Mouse (Mus musculus): ENCODE data around the gene Wbp2nl. TPM values are rescaled to one million over a fixed set of nuclear protein-coding genes. Genes with fewer than 3 reads are reported as not detected.

The Wbp2nl gene
- total RNA-seq, 4 experiments from 2014 or later = not detected

- DNase-seq (ENCODE audit: low spot score in 2 of 2) = no peak
Measured at GRCm38 (mm10) chr15:82317839-82318238, 19.1 kb downstream of the Wbp2nl start.

- DNase-seq (ENCODE audit: low spot score in 2 of 2) = no peak
Measured at GRCm38 (mm10) chr15:82319613-82320012, 20.9 kb downstream of the Wbp2nl start.

- DNase-seq (ENCODE audit: low spot score in 2 of 2) = no peak
Measured at GRCm38 (mm10) chr15:82322195-82322594, 23.4 kb downstream of the Wbp2nl start.

DNA sequence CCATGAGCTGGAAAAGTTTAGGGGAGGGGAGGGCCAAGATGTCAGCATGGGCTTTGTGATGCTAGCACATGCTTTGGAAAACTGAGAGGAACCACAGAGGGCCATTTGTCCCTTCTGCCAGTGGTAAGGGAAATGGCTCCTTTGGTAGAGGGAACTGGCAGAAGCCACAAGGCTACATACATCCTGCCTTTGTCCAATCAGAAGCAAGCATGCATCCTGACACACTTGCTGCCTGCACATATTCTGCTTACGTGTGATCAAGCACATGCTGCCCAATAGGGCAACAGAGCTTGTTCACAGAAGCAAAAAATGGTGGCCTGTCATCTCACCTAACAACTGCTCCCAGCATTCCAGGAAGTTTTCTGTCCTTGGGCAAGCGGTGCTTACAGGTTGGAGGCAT, 26.6 kb downstream of the Wbp2nl start:
- no peak for DNase-seq (ENCODE audit: low spot score in 2 of 2)

- no peak for DNase-seq (ENCODE audit: low spot score in 2 of 2)
Measured at GRCm38 (mm10) chr15:82335194-82335593, 36.4 kb downstream of the Wbp2nl start.

- DNase-seq (ENCODE audit: low spot score in 2 of 2) = no peak
Measured at GRCm38 (mm10) chr15:82336629-82337028, 37.9 kb downstream of the Wbp2nl start.

DNA sequence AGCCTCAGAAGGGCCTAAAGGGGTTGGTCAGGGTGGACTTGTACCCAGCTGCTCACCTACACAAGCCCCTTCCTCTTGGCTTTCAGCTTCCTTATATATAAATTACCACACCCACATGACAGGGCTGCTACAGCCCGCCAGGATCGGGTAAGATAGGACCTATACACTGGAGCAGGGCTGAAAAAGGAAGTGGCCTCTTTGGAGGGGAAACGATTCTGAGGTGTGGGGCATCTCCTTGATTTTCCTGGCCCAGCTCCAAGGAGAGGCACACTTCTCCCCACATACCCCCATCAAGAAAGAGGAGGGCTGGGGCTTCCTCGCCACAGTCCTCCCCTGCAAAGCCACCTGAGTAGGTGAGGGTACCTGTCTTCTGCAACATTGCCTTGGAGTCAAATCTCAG, 39.1 kb downstream of the Wbp2nl start:
- DNase-seq (ENCODE audit: low spot score in 2 of 2) = no peak

DNA sequence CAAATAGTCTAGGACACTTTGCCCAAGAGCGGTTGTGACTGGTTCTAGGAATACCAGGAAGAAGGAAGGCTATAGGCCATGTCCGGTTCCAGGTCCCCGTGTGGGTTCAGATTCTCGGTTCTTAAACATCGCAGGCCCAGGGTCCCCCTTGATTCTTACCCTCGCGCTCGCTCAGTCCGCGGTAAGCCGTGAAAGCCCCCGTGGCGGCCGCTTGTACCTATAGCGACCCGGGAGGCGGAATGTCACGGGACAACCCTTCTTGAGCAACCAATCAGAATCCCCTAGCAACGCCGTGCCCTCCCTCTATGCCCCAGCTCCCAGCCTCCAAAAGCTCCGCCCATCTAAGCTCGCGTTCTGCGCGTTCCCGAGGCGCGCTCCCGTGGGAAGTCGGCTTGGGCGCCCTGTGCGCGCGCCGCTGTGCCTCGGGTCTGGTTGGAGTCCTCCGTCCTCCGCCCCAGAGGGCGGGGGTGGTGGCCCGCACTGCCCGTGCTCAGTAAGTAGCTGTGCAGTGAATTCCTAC, 39.9 kb downstream of the Wbp2nl start, which contains the start of the genes Naga, Pheta2 and Smdt1:
TSS of gene Naga (minus strand) at position 333 of the 520 bp plus-strand sequence.
TSS of gene Pheta2 (plus strand) at position 350 of the 520 bp plus-strand sequence.
TSS of gene Smdt1 (plus strand) at position 367 of the 520 bp plus-strand sequence.
- DNase-seq (ENCODE audit: low spot score in 2 of 2) = peak; percentile 87 to 89

DNA sequence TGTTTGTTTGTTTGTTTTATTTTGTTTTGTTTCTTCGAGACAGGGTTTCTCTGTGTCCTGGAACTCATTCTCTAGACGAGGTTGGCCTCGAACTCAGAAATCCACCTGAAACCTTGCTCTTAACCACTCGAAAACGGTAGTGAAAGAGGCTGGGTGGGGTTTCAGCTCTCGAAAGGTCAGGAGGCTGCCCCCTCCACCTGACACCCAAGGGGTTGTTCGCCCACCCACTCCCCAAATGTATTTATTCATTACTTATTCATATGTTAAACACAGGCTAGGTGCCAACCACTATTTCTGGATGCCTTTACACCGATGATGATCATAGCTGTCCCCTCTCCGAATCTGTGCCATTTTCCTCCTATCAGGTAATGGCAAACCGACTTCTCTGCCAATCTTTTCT, 40.4 kb downstream of the Wbp2nl start:
- DNase-seq (ENCODE audit: low spot score in 2 of 2) = no peak

DNA sequence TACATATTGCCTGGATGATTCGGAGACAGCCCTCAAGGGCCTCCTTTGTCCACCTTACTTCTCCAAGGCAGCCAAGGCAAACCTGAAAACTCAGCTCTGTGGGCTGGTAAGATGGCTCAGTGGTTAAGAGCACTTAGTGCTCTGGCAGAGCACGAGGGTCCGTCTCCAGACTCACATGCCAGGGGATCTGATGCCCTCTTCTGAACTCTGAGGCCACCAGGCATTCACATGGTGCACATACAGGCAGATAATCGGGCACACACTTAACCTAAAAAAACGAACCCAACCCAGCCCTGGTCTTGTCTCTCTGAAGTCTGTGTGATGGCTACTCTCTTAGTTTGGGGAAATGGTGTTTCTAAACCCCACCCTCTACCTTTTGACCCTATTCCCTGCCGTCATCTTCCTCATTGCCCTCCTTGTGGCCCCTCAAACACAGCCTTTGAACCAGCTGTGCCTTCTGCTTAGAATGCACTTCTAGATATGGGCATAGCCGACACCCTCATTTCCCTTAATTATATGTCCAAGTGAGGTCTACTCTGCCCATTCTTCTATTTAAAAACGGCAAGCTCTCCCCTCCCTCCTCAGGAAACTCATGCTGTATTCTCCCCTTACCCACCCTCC, 41.0 kb downstream of the Wbp2nl start:
- DNase-seq (ENCODE audit: low spot score in 2 of 2) = no peak

- DNase-seq (ENCODE audit: low spot score in 2 of 2) = no peak
Measured at GRCm38 (mm10) chr15:82340414-82341035, 41.8 kb downstream of the Wbp2nl start.

DNA sequence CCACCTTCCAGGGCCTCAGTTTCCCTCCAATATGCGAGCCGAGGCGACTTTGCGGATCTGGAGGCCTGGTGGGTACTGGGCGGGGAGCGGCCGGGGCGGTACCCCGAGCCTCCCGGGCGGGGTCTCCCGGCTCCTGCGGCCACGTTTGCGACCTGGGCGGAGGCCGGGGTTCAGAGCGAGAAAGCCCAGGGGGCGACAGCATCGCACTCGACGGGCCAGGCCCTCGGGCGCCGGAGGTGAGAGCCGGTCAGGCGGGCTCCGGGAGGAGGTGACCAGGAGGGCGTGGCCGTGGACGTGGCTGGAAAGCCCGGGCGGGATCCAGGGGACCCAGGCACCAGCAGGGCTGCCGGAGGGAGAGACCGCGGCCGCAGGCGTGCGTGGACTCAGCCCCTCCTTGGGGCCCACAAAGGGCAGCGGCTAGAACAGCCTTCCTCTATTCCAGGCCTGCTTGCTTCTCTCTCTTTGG, 42.3 kb downstream of the Wbp2nl start:
- no peak for DNase-seq (ENCODE audit: low spot score in 2 of 2)

GRCm38 (mm10) chr15:82341675-82342542, 43.2 kb downstream of the Wbp2nl start:
- no peak for DNase-seq (ENCODE audit: low spot score in 2 of 2)

DNA sequence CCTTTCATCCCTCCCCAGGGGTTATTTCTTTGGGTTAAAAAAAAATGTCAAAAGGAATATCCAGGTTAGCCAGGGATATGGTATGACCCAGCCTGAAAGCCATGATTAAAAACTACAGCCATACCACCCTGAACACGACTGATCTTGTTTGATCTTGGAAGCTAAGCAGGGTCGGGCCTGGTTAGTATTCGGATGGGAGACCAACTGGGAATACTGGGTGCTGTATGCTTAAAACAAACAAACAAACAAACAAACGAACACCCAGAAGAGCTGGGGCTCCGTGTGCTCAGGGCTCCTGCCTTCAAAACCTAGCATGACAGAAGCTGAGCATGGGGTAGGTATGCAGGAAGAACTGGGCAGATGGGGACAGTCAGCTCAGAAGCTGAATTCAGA, 43.8 kb downstream of the Wbp2nl start:
- no peak for DNase-seq (ENCODE audit: low spot score in 2 of 2)

GRCm38 (mm10) chr15:82343368-82344287, 44.9 kb downstream of the Wbp2nl start:
- DNase-seq (ENCODE audit: low spot score in 2 of 2) = no peak

DNA sequence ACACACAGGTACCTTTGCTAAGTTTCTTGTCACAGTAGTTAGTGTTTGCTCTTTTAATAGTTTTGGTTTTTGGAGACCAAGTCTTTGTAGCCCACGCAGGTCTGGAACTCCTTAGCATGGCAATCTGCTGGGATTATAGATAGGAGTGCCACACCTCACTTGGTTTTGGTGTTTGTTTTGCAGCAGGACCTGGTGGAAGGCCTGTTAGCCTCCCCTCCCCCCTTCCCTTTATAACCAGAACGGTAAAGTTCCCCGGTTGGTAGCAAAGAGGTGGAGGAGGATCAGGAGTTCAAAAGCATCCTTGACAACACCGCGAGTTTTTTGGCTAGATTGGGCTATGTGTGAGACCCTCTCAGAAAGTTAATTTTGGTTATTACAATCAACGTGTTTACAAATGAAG, 46.2 kb downstream of the Wbp2nl start:
- DNase-seq (ENCODE audit: low spot score in 2 of 2) = no peak

DNA sequence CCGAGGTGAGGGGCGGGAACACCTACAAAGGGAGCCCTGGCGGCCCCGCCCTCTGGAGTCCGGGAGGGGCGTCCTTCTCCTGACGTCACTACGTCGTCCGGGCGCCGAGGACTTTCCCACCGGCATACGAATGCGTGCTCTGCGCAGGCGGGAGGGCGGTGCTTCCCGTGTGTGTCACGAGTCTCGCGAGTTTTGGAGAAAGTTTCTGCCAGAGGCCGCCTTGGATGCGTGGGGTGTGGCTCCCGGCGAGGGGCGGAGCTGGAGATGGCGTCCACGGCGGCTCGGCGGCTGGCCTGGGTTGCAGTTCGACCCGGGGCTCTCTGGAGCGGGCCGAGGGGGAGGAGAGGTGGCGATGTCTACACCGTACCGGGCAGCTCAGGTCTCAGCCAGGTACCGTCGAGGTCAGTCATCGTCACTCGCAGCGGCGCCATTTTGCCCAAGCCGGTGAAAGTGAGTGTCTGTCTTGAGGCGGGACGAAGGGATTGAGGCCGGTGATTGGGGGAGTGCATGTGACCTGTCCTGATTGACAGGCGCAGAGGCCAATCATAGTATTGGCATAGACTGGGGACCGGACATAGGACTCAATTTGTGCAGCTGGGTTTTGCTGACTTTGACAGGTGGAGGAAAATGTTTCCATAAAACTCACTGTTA, 47.2 kb downstream of the Wbp2nl start:
- peak; percentile 95 to 97 for DNase-seq (ENCODE audit: low spot score in 2 of 2)

DNA sequence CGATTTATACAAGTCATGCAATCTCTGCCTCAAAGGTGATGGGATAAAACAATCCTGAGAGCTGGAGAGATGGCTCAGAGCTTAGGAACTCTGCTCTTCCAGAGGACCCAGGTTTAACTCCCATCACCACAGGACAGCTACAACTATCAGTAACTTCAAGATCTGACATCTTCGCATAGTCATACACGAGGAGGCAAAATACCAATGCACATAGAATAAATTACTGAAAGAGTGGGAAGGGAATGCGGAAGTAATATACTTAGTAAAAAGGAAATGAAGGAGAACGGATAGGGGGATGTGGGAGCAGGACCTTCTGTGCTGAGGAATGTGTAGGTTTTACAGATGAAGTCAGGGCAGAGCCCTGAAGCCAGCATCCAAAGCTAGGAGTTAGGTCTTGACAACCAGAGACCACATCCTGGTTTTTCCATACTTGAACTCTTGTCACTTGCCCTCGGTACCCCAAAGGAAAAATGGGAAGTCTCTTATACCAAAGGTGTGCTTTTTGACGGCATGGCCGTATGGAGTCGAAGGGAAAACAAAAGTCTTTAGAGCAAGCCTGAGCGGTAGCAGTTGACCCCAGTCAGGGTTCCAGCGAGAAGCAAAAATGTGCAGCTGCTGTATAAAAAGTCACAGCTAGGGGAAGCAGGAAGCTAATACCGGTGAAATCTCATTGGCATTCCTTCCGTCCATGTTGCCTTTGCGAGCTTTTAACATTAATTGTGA, 48.0 kb downstream of the Wbp2nl start:
- no peak for DNase-seq (ENCODE audit: low spot score in 2 of 2)

- DNase-seq (ENCODE audit: low spot score in 2 of 2) = no peak
Measured at GRCm38 (mm10) chr15:82347303-82347676, 48.5 kb downstream of the Wbp2nl start.

DNA sequence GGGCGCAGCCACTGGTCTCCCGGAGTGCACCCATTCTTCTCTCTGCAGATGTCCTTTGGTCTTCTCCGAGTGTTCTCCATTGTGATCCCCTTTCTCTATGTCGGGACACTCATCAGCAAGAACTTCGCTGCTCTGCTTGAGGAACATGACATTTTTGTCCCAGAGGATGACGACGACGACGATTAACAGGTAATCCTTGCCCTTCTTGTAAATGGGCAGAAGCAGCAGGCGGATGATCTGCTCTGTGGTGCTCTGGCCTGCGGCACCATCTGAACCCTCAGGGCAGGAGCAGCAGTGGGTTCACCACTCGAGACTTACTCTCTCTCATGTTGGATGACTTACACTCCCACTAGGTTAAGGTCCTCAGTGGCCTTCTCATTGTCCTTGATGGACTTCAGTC, 49.1 kb downstream of the Wbp2nl start:
- no peak for DNase-seq (ENCODE audit: low spot score in 2 of 2)

Measured in left cerebral cortex, adult 8-10 months (tissue).